Mouse (Mus musculus): ENCODE data around the gene Hand1. TPM values are rescaled to one million over a fixed set of nuclear protein-coding genes. Genes with fewer than 3 reads are reported as not detected.
A peak's percentile ranks its signal among the peaks of the same experiment; 100 is the strongest.
"Not testable (repeated sequence)": the region's sequence is repeated elsewhere in the genome, so short reads cannot be mapped to it uniquely, and the experiment has no call there.

Gene Hand1
- total and polyA plus RNA-seq, 2 experiments from 2014 or later, result 2.7 TPM; not detected in 1

GRCm38 (mm10) chr11:57828955-57829870, 3.4 kb downstream of the Hand1 start:
- H3K4me1 ChIP-seq (ENCODE audit: control insufficient read depth, insufficient read depth), result peaks cover 14% of the 10 kb centered on the region
- H3K9ac ChIP-seq (replicated peaks; ENCODE audit: low read depth, low read length), result no peak overlapping the region; the same call in 1 of the 2 replicates
- H3K27ac ChIP-seq (ENCODE audit: low read depth), result no peak overlapping the region
- no peaks in the 10 kb centered on the region for H3K36me3 ChIP-seq (replicated peaks; ENCODE audit: control insufficient read depth, insufficient read depth, low read length)
- 21% methylated on average over 53 of the region's 53 CpGs for WGBS
- ATAC-seq (ENCODE audit: insufficient read depth, low read depth) (no peak), DNase-seq (ENCODE audit: low spot score) (no peak)
- TF ChIP-seq CTCF (IDR thresholded peaks at IDR 0.05; ENCODE audit: low read depth) (no peak), EP300 (IDR thresholded peaks at IDR 0.05; ENCODE audit: low read depth) (no peak)
- peaks cover 78% of the 10 kb centered on the region for H3K27me3 ChIP-seq (ENCODE audit: control insufficient read depth, insufficient read depth, low read length)
- no peaks in the 10 kb centered on the region for H3K9me3 ChIP-seq (replicated peaks; ENCODE audit: control insufficient read depth, low read length)
- peak overlapping the region; percentile 48 for H3K4me2 ChIP-seq (ENCODE audit: low read depth, low read length)
- H3K4me3 ChIP-seq (ENCODE audit: low read depth, low read length), result peak overlapping the region; percentile 37

DNA sequence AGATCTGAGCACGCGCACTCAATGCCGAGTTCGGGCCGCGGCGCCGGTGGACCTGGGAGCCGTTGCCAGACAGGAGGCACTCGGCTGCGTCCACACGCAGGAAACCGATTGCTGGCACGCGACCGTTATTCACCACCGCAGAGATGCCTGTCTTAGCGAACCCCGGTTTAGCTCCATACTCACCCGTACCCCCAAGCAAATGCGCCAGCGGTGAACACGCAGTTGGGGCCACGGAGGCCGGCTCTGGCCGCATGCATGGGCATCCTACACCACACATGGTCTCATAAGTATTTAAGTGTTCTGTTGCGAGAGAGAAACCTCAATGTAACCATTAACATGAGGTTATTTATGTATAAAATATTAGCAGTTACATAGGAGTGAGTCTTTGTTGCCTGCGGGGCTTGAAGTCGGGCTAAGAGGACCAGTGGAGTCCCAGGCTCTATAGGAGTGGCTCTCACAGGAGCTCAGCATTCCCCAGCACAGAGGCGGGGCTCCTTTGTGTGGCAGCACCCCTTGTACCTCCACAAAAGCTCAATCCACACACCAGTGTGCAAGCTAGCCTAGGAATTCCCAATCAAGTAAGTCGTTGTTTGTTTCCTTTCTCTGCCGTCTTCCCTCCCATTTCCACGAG, 4.6 kb downstream of the Hand1 start:
- H3K9ac ChIP-seq (replicated peaks; ENCODE audit: low read depth, low read length), result peak overlapping the region; percentile 22; the same call in 1 of the 2 replicates
- H3K27ac ChIP-seq (ENCODE audit: low read depth), result no peak overlapping the region

GRCm38 (mm10) chr11:57827048-57827914, 5.3 kb downstream of the Hand1 start:
- Histone ChIP-seq H3K9me3 (replicated peaks; ENCODE audit: control insufficient read depth, low read length) (no peaks in the 10 kb centered on the region), H3K4me1 (ENCODE audit: control insufficient read depth, insufficient read depth) (peaks cover 14% of the 10 kb centered on the region), H3K4me2 (ENCODE audit: low read depth, low read length) (peak overlapping the region; percentile 69), H3K27ac (ENCODE audit: low read depth) (no peak overlapping the region), H3K4me3 (ENCODE audit: low read depth, low read length) (peak overlapping the region; percentile 44), H3K9ac (replicated peaks; ENCODE audit: low read depth, low read length) (peak overlapping the region; percentile 22; the same call in 1 of the 2 replicates), H3K27me3 (ENCODE audit: control insufficient read depth, insufficient read depth, low read length) (peaks cover 59% of the 10 kb centered on the region), H3K36me3 (replicated peaks; ENCODE audit: control insufficient read depth, insufficient read depth, low read length) (no peaks in the 10 kb centered on the region)
- no peak for DNase-seq (ENCODE audit: low spot score)
- WGBS, result 3% methylated on average over 41 of the region's 41 CpGs
- TF ChIP-seq EP300 (IDR thresholded peaks at IDR 0.05; ENCODE audit: low read depth) (no peak), CTCF (IDR thresholded peaks at IDR 0.05; ENCODE audit: low read depth) (no peak)
- ATAC-seq (ENCODE audit: insufficient read depth, low read depth), result no peak

More for the DNA sequence above, 4.6 kb downstream of the Hand1 start:
- DNase-seq (ENCODE audit: low spot score) (no peak), ATAC-seq (ENCODE audit: insufficient read depth, low read depth) (no peak)
- Histone ChIP-seq H3K4me1 (ENCODE audit: control insufficient read depth, insufficient read depth) (peaks cover 14% of the 10 kb centered on the region), H3K4me2 (ENCODE audit: low read depth, low read length) (peak overlapping the region; percentile 69), H3K4me3 (ENCODE audit: low read depth, low read length) (peak overlapping the region; percentile 44), H3K36me3 (replicated peaks; ENCODE audit: control insufficient read depth, insufficient read depth, low read length) (no peaks in the 10 kb centered on the region), H3K9me3 (replicated peaks; ENCODE audit: control insufficient read depth, low read length) (no peaks in the 10 kb centered on the region), H3K27me3 (ENCODE audit: control insufficient read depth, insufficient read depth, low read length) (peaks cover 66% of the 10 kb centered on the region)
- 7% methylated on average over 33 of the region's 33 CpGs for WGBS
- no peak for TF ChIP-seq EP300 (IDR thresholded peaks at IDR 0.05; ENCODE audit: low read depth)
- no peak for TF ChIP-seq CTCF (IDR thresholded peaks at IDR 0.05; ENCODE audit: low read depth)

DNA sequence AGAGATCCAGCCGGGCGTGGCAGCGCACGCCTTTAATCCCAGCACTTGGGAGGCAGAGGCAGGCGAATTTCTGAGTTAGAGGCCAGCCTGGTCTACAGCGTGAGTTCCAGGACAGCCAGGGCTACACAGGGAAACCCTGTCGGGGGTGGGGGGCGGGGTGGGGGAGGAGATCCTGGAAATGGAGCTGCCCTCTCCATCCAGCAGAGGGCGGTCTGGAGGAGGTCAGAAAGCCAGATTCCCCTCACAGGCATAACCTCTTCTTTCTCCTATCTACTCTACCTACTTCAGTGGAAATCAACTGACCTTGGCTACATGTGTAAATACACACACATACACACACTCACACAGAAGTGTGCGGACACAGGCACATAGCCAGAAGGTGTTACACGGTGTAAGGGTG, 7.4 kb downstream of the Hand1 start:
- not testable (repeated sequence) for DNase-seq (ENCODE audit: low spot score); ATAC-seq (ENCODE audit: insufficient read depth, low read depth); H3K9ac ChIP-seq (replicated peaks; ENCODE audit: low read depth, low read length); H3K36me3 ChIP-seq (replicated peaks; ENCODE audit: control insufficient read depth, insufficient read depth, low read length); H3K4me3 ChIP-seq (ENCODE audit: low read depth, low read length); H3K9me3 ChIP-seq (replicated peaks; ENCODE audit: control insufficient read depth, low read length); H3K27ac ChIP-seq (ENCODE audit: low read depth); H3K4me2 ChIP-seq (ENCODE audit: low read depth, low read length)
- peaks cover 14% of the 10 kb centered on the region for H3K4me1 ChIP-seq (ENCODE audit: control insufficient read depth, insufficient read depth)
- TF ChIP-seq CTCF (IDR thresholded peaks at IDR 0.05; ENCODE audit: low read depth), result peak; percentile 8; the same call in 1 of the 2 replicates
- peaks cover 38% of the 10 kb centered on the region for H3K27me3 ChIP-seq (ENCODE audit: control insufficient read depth, insufficient read depth, low read length)
- 68% methylated on average over 11 of the region's 11 CpGs for WGBS

DNA sequence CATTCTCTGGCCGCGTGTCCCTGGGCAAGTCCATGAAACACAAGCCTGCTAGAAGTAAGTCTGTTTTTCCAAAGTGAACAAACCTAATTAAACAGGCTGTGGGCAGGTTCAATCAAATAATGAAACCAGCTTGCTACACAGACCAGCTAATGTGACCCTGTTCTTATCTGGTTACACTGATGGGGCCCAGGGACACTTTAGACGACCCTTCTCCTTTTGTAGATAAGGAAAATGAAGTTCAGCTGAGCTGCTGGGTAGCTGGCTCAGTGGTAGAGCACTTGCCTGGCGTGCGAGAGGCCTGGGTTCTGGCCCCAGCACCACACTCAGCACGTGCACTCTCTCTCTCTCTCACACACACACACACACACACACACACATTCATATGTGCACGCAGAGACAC, 8.9 kb downstream of the Hand1 start:
- Histone ChIP-seq H3K27ac (ENCODE audit: low read depth) (no peak overlapping the region), H3K9ac (replicated peaks; ENCODE audit: low read depth, low read length) (no peak overlapping the region), H3K4me1 (ENCODE audit: control insufficient read depth, insufficient read depth) (peaks cover 7% of the 10 kb centered on the region; the same call in 1 of the 2 replicates), H3K27me3 (ENCODE audit: control insufficient read depth, insufficient read depth, low read length) (peaks cover 24% of the 10 kb centered on the region), H3K4me3 (ENCODE audit: low read depth, low read length) (no peak overlapping the region), H3K9me3 (replicated peaks; ENCODE audit: control insufficient read depth, low read length) (no peaks in the 10 kb centered on the region), H3K4me2 (ENCODE audit: low read depth, low read length) (no peak overlapping the region), H3K36me3 (replicated peaks; ENCODE audit: control insufficient read depth, insufficient read depth, low read length) (no peaks in the 10 kb centered on the region)
- ATAC-seq (ENCODE audit: insufficient read depth, low read depth) (no peak), DNase-seq (ENCODE audit: low spot score) (no peak)
- 66% methylated on average over 7 of the region's 7 CpGs for WGBS
- TF ChIP-seq CTCF (IDR thresholded peaks at IDR 0.05; ENCODE audit: low read depth) (no peak), EP300 (IDR thresholded peaks at IDR 0.05; ENCODE audit: low read depth) (no peak)

DNA sequence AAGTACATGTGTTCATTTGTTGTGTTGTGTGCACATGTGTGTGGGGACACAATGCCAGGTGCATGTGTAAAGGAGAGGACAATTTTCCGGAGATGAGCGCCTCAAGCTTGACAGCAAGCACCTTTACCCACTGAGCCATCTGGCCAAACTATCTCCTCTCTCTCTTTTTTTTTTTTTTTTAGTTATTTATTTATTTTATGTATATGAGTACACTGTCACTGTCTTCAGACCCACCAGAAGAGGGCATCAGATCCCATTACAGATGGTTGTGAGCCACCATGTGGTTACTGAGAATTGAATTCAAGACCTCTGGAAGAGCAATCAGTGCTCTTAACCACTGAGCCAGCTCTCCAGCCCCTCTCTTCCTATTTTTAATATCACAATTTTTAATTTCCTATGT, 9.5 kb downstream of the Hand1 start:
- H3K4me2 ChIP-seq (ENCODE audit: low read depth, low read length); H3K9ac ChIP-seq (replicated peaks; ENCODE audit: low read depth, low read length); H3K4me3 ChIP-seq (ENCODE audit: low read depth, low read length); H3K27ac ChIP-seq (ENCODE audit: low read depth); H3K9me3 ChIP-seq (replicated peaks; ENCODE audit: control insufficient read depth, low read length); ATAC-seq (ENCODE audit: insufficient read depth, low read depth); H3K36me3 ChIP-seq (replicated peaks; ENCODE audit: control insufficient read depth, insufficient read depth, low read length); H3K4me1 ChIP-seq (ENCODE audit: control insufficient read depth, insufficient read depth); DNase-seq (ENCODE audit: low spot score): not testable (repeated sequence)
- H3K27me3 ChIP-seq (ENCODE audit: control insufficient read depth, insufficient read depth, low read length), result peaks cover 20% of the 10 kb centered on the region
- WGBS, result 96% methylated on average over 2 of the region's 2 CpGs
